Mouse (Mus musculus) CH12.LX (cell line): ENCODE measurements around the gene Fbxo41.

ENCODE experiments used
- BHLHE40 ChIP-seq: IDR thresholded peaks from 2 replicates; pipeline ENCODE4 v1.6.1; 2011; ENCODE audit warnings: mild to moderate bottlenecking, low read depth, low read length, improper control_type of control experiment
- CHD1 ChIP-seq: IDR thresholded peaks from 2 replicates; pipeline ENCODE4 v1.6.1; 2012; ENCODE audit warnings: low read depth, low read length, improper control_type of control experiment, inconsistent platforms
- CHD2 ChIP-seq: IDR thresholded peaks from 2 replicates; pipeline ENCODE4 v1.6.1; 2011; ENCODE audit warnings: low read length, improper control_type of control experiment
- CTCF ChIP-seq, 2 experiments: IDR thresholded peaks in 1 of 2; conservative IDR thresholded peaks in 1 of 2; 2 replicates each; pipeline ENCODE4 v1.5.1; 2011 to 2012; ENCODE audit warnings: low read depth in 2 of 2, low read length in 2 of 2, improper control_type of control experiment in 1 of 2, inconsistent platforms in 1 of 2, mild to moderate bottlenecking in 1 of 2, moderate library complexity in 1 of 2
- E2F4 ChIP-seq: IDR thresholded peaks from 2 replicates; pipeline ENCODE4 v1.6.1; 2011; ENCODE audit warnings: low read depth, low read length, improper control_type of control experiment; ENCODE audit not compliant: insufficient replicate concordance
- JUND ChIP-seq: conservative IDR thresholded peaks from 2 replicates; pipeline ENCODE4 v1.6.1; 2011; ENCODE audit warnings: low read depth, low read length, improper control_type of control experiment
- KAT2A ChIP-seq: IDR thresholded peaks from 2 replicates; pipeline ENCODE4 v1.6.1; 2012; ENCODE audit warnings: low read length, improper control_type of control experiment, inconsistent platforms; ENCODE audit not compliant: insufficient replicate concordance
- MAFK ChIP-seq: IDR thresholded peaks from 2 replicates; pipeline ENCODE4 v1.6.1; 2011; ENCODE audit warnings: low read length, improper control_type of control experiment; ENCODE audit not compliant: insufficient replicate concordance
- MXI1 ChIP-seq: IDR thresholded peaks from 2 replicates; pipeline ENCODE4 v1.6.1; 2011; ENCODE audit warnings: mild to moderate bottlenecking, low read depth, low read length, improper control_type of control experiment
- NELFE ChIP-seq: IDR thresholded peaks from 2 replicates; pipeline ENCODE4 v1.6.1; 2011; ENCODE audit warnings: low read depth, low read length, improper control_type of control experiment
- RCOR1 ChIP-seq: conservative IDR thresholded peaks from 2 replicates; pipeline ENCODE4 v1.6.1; 2012; ENCODE audit warnings: low read depth, mild to moderate bottlenecking, inconsistent platforms, low read length, improper control_type of control experiment
- SIN3A ChIP-seq: IDR thresholded peaks from 2 replicates; pipeline ENCODE4 v1.6.1; 2012; ENCODE audit warnings: low read length, improper control_type of control experiment, inconsistent platforms
- UBTF ChIP-seq: IDR thresholded peaks from 2 replicates; pipeline ENCODE4 v1.6.1; 2012; ENCODE audit warnings: low read depth, mild to moderate bottlenecking, inconsistent platforms, low read length, improper control_type of control experiment, moderate library complexity
- ZMIZ1 ChIP-seq: IDR thresholded peaks from 2 replicates; pipeline ENCODE4 v1.6.1; 2012; ENCODE audit warnings: low read depth, mild to moderate bottlenecking, inconsistent platforms, low read length, improper control_type of control experiment

DNA sequence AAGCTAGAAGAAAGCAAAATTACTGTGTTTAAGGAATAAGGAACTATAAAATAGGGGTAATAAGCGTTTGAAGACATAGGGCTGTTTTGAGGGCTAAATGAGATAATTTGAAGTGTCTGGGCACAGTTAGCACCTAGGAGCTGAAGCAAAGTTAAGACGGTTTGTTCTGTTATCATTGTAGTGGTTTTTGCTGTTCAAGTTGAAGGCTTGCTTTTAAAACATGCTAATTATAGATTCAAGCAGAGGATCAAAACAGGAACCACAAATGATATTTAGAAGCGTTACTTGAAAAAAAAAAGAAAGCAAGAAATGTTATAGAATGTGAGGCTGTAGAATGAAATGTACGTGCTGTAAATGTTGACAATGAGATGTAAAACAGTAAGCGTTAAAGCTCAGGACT is 44.8 kb upstream of the Fbxo41 start:
- TF ChIP-seq CTCF (conservative IDR thresholded peaks at IDR 0.05 in 1 of 2, IDR thresholded peaks at IDR 0.05 in 1 of 2; ENCODE audit: low read depth in 2 of 2, low read length in 2 of 2) (no peak), KAT2A (no peak), SIN3A (no peak), NELFE (no peak), UBTF (no peak), MXI1 (no peak), ZMIZ1 (no peak), BHLHE40 (no peak), RCOR1 (no peak), JUND (no peak), CHD2 (no peak), MAFK (no peak), CHD1 (no peak), E2F4 (no peak)
